Mouse (Mus musculus) left cerebral cortex, postnatal 25 days (tissue): ENCODE measurements around the gene Klhl11. TPM values are rescaled to one million over a fixed set of nuclear protein-coding genes. Genes with fewer than 3 reads are reported as not detected.

Experiments used
- DNase-seq, 2 experiments: peaks; one replicate each; pipeline ENCODE4 v3.0.0; 2022; ENCODE audit warnings: low spot score in 2 of 2, mixed read lengths in 1 of 2
- intact Hi-C: fragments of 180-260 bp; cut with DNase I; formaldehyde crosslinking; loops from one replicate; pipeline ENCODE4 v1.15.1; 2025
- total RNA-seq, 2 experiments: library from RNA; stranded (reverse); gene quantifications; 2 replicates each; pipeline ENCODE4 v1.2.3; 2021

The Klhl11 gene
- 100 to 1,000 TPM in 1 of 2 experiments, 10 to 100 TPM in 1; 97.7 to 102 TPM for total RNA-seq

DNA sequence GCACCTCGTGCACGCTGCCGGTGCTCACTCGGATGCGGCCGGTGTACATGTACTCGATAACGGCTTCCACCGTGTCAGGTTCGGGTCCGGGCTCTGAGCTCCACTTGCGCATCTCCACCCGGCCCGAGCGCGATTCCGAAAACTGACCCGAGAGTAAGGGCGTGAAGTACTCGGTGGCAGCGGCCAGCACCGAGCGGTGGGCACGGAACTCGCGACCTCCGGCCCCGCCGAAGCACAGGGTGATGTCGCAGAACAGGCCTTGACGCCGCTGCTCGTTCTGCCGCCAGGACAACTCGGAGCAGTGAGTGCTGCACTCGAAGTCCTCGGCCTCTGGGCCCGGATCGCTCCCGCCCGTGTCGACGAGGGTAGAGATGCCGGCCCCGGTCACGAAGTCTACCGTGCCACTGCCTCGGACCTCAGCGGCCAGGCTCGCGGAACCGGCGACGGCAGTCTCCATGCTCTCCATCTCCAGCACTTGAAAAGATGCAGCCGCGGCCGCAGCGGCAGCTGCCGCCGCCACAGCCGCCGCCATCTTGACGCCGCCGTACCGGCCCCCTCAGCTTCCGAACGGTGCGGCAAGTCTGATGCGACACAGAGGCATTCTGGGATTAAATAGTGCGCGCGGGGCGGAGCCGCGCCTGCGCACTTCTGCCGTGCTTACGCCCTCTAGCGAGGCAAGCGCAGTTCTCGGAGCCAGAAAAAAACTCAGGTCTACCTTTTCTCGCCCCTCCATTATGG is at the start of gene Klhl11:
Gene Klhl11 (minus strand): TSS at position 545 of the 738 bp plus-strand sequence.
- peak; percentile 94 to 95 for DNase-seq
- intact Hi-C loops, result loop anchor here (2.0 kb wide), 2 partner anchors 46 to 110 kb away; no protein-coding TSS in a partner anchor

- no peak for DNase-seq
- intact Hi-C loops, result no loop called here
These were observed 48.3 kb upstream of the Klhl11 start for GRCm38 (mm10) chr11:100520838-100521237.

DNA sequence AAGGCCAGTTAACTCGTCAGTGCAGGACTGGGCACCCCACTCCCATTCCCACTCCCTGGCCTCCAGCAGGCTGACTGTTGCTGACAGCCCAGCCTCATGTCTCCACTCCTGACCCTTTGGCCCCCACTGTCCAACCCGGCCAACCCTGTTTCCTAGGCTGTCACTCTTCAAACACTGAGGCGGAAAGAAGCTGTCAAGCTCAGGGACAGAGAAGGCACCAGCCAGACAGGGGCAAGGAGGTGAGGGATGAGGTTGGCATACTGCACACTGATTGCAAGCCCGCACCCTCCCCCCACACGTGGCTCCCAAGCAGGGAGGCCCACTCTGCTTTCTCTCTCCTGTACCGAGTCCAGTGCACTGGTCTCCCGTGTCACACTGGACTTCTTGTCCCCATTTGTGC is 46.6 kb upstream of the Klhl11 start:
- intact Hi-C loops, result no loop called here
- DNase-seq, result no peak

GRCm38 (mm10) chr11:100518188-100518591 is 45.6 kb upstream of the Klhl11 start:
- intact Hi-C loops, result no loop called here
- DNase-seq, result no peak

DNA sequence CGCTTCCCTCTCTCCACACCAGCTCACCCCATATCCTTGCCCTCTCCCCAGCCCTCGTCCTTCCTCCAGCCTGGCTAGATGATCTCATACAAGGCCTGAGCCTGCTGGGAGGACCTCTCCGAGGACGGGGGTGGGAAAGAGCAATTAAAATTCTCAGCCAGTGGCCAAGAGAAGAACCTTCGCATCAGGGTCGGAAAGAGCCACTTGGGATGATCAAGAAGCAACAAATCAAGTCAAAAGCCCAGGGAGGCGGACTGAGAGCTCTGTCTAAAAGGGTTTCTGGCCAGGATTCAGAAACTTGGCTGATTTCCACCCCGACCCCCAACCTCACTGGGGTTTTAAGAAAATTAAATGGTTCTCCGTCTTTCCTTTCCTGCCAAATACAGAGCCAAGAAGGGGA is 43.8 kb upstream of the Klhl11 start:
- no peak for DNase-seq
- intact Hi-C loops, result no loop called here

- intact Hi-C loops, result no loop called here
- no peak for DNase-seq
These were observed 43.2 kb upstream of the Klhl11 start for GRCm38 (mm10) chr11:100515789-100516188.

- intact Hi-C loops, result no loop called here
- DNase-seq, result no peak
These were observed 42.5 kb upstream of the Klhl11 start for GRCm38 (mm10) chr11:100515061-100515460.

- DNase-seq, result no peak
These were observed 41.2 kb upstream of the Klhl11 start for GRCm38 (mm10) chr11:100513716-100514115.

DNA sequence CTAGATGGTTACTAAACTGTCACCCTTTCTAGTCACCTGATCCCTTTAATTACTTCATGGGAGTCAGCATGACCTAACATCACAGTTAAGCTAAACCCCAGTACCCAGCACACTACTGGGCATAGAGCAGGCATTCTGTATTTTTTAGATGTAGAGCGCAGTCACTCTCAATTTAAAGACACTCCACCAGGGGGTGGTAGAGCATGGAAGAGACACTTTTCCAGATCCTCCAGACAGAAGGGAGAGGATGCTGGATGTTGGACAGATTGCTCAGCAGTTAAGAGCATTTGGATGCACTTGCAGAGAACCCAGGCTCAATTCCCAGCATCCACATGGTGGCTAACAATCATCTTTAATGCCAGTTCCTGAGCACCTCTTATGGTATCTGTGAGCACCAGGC is 39.8 kb upstream of the Klhl11 start:
- intact Hi-C loops, result loop anchor here (2.0 kb wide), 1 partner anchor 42 kb away; no protein-coding TSS in a partner anchor
- peak; percentile 28 to 72 for DNase-seq

More at GRCm38 (mm10) chr11:100513716-100514115, 41.2 kb upstream of the Klhl11 start:
- intact Hi-C loops, result loop anchor here (2.0 kb wide), 1 partner anchor 41 kb away; no protein-coding TSS in a partner anchor

DNA sequence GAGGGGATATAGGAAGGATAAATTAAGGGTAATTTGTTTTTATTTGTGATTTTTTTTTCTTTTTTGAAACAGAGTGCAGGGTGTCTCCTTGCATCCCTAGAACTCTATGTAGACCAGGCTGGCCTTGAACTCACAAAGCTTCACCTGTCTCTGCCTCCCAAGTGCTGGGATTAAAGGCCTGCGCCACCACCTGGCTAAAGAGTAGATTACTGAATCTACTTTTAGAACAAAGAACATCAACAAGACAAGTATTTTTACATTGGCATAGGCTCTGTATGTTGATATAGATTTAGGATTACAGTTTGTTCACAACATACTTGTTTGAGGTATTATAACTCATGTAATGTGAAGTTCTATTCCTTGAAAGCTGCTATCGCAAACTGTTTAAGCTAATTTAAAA is 38.0 kb upstream of the Klhl11 start:
- intact Hi-C loops, result no loop called here
- no peak for DNase-seq

DNA sequence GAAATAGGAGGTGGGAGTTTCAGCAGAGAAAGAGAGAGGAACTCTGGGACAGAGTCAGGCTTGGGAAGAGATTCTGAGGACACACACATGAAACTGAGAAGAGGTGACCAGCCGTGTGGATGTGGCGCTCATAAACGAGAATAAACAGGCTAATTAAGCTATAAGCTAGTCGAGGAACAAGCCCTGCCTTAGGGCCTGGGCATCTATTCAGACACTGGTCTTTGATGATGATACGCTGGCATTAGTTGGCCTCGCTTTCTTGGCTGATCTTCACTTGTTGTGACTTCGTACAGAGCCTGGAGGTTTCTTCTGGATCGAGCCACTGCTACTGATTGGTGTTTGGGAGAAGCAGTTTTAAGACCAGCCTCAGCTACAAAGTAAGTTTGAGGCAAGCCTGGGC is 33.5 kb upstream of the Klhl11 start:
- no peak for DNase-seq
- intact Hi-C loops, result no loop called here

DNA sequence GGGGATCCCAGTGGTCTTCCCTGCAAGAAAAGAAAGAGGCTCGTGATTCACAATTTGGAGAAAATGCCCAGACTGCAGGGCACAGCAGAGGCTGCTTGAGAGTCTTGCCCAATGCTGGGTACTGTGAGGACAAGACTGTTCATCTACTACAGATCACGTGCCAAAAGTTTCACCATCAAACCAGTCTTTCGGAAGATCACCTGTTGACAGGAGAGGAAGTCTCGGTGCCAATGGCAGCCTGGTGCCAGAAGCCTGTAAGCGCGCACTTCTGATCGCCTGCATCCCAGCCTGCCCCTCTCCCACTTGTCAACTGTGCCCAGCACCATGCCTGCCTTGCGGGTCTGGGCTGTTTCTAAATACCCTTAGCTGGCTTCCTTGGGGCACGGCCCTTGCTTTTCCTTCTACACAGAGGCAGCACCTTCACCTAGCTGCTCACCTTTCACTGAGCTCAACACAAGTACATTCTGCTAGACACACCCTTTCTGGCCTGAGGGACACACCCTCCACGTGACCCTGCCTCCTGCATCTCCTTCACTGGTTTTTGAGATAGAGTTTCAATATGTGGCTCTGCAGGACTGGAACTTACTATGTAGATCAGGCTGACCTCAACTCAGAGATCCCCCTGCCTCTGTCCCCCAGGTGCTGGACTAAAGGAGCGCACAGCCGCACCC is 32.6 kb upstream of the Klhl11 start:
- DNase-seq, result no peak
- intact Hi-C loops, result no loop called here

- intact Hi-C loops, result no loop called here
- no peak for DNase-seq
These were observed 28.8 kb upstream of the Klhl11 start for GRCm38 (mm10) chr11:100501321-100501720.

- DNase-seq, result no peak
- intact Hi-C loops, result no loop called here
These were observed 28.1 kb upstream of the Klhl11 start for GRCm38 (mm10) chr11:100500651-100501050.

- DNase-seq, result no peak
- intact Hi-C loops, result no loop called here
These were observed 27.7 kb upstream of the Klhl11 start for GRCm38 (mm10) chr11:100500241-100500640.

GRCm38 (mm10) chr11:100493771-100494170 is 21.2 kb upstream of the Klhl11 start:
- no peak for DNase-seq
- intact Hi-C loops, result no loop called here

GRCm38 (mm10) chr11:100490951-100491350 is 18.4 kb upstream of the Klhl11 start:
- intact Hi-C loops, result no loop called here
- no peak for DNase-seq

DNA sequence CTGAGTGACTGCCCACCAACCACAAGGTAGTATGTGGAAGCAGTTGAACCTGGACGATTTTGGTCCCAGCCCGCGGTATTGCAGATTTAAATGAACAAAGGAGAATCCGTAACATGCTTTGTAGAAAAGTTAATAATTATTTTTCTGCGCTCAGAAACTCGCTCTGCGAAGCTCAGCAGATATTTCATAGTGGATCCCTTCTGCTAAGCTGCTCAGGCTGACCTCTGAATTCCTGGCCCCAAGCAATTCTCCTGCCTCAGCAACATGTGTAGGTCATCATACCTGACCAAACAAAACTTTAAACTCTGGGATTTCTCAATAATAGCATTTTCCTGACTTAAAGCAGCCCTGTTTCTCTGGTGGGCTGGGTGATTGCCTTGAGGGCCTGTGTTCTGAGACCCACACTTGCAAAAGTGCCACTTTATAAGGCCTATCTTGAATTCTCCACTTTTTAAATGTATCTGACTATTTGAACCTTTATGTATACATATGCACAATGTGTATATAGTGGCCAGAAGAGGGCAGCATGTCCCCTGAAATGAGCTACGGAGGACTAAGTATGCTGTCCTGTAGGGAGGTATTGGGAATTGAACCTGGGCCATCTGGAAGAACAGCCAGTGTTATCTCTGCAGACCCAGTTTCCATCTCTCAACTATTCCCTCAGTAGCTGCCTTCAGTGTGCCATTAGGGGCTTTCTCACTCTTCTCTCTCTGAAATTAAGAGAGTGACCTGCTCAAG is 13.4 kb upstream of the Klhl11 start:
- intact Hi-C loops, result no loop called here
- peak in 1 of 2 experiments; percentile 11 for DNase-seq

- intact Hi-C loops, result no loop called here
- no peak for DNase-seq
These were observed 11.9 kb upstream of the Klhl11 start for GRCm38 (mm10) chr11:100484461-100484860.

- intact Hi-C loops, result no loop called here
These were observed 6.6 kb upstream of the Klhl11 start for GRCm38 (mm10) chr11:100479152-100479551.

More at GRCm38 (mm10) chr11:100479152-100479551, 6.6 kb upstream of the Klhl11 start:
- DNase-seq, result no peak
